Mouse (Mus musculus): Measurements from ENCODE around the gene Cab39.

The Cab39 gene

DNA sequence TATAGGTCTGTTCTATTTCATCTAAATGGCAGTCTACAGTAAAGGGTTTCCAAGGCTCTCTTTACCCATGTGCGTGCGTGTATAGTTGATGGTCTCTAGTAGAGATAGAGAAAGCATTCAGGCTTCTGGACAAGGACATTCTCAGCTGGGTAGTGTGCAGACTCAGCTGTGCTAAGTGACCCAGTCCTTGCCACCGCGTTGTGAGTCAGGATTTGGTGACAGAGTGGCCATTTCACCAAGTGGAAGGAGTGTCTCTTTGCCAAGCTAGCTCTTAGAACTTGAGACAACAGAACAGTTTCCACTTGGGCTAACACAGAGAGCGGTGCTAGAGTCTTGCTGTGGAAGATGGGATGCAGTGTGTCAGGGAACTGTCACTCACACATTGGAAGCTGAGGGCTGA is 57.6 kb downstream of the Cab39 start:
- DNase-seq = no peak

DNA sequence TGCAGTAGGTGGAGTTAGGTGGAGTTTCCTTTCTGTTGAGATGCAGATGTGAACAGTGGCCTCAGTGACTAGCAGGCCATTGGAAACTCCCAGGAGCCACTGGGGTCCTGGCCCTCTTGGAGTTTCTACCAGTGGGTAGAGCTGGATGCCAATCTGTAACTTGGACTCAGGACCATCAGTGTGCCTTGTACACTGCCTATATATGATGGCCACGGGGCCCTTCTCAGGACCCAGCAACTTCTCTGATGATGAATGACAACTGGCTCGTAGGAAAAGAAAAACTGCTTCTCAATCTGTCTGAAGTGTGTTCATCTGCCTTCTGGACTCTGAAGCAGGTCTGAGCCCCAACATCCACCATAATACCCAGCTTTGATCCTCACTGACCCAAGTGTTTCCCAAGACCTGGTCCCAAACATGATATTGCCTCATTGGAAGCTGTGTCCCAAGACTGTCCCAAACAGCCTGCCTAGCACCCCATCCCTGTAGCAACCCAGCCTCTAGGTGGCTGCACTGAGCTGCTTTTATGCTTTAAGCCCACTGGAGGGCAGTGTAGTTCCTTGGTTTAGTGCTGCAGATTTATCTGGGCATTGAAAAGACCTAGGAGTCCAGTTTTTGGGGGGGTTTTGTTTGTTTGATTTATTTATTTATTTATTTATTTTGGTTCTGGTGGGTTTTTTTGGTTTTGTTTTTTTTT is 59.9 kb downstream of the Cab39 start:
- peak; percentile 74 to 81 for DNase-seq

DNA sequence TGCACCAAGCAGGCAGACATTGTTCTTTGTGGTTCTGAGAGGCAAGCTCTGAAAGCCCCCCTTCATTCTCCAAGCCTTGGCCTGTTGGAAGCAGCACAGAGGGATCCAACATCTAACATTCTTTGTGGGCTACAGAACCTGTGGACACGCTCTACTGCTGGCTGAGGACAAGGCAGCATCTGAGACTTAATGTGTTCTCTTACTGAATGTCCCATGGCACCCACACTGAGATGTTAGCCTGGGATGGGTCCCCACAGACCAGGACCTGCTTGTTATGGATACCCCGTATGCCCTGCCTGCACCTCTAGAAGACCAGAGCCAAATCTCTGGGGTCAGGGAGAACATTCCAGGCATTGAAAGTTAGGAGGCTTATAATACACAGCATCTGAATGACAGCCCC is 60.6 kb downstream of the Cab39 start:
- DNase-seq = no peak

DNA sequence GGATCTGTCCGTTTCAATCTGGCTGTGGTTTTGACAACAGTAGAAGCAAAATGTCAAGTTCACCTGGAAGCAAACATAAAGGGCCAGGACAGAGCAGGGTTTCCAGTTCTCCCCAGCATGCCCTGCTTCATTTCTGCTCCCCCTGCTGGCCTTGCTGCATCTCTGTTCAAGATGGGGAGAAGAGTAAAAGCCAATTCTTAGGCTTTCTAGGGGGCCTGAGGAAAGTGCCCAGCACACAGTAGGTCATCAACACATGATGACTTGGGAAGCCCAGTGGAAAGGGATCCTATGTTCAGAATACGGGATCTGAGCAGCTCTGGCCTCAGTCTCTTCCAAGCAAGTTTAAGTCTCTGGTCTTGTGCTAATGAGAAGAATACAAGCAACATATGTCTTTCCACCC is 61.2 kb downstream of the Cab39 start:
- DNase-seq = no peak

DNA sequence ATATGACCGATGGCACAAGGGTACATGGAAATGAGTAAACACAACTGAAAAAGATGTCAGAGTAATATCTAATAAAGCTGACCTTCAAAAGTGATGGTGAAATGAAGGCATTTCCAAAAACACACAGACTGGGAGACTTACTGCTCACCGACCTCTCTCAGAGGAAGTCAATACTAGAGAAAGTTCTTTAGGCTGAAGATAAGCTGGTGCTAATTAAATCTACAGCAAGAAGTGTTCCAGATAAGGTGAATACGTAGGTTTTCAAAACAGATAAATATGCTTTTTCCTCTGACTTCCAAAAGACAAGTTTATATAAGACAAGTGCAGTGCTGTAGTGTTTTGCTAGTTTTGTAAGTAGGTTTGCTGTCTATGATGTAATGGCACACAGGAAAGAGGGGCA is 63.0 kb downstream of the Cab39 start:
- DNase-seq = no peak

DNA sequence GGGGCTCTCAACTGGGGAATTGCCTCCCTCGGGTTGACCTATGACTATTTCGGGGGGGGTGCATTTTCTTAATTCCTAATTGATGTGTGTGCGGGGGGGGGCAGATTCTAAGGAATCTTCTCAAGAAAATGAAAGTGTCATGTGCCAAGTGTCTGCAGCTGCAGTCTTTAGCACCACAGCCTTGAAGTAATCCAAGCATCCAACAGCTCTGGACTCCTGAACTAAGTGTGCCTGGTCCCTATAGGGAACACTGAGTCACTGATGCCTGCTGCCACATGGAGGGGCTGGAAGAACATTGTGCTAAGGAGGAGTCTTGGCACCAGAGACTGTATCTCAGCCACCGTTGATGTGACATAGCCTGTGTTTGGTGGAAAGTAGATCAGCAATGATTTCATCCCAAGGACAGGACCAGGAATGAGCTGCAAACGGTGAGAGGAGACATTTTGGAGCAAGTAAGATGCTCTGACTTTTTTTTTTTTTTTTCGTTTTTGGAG is 64.1 kb downstream of the Cab39 start:
- no peak for DNase-seq

DNA sequence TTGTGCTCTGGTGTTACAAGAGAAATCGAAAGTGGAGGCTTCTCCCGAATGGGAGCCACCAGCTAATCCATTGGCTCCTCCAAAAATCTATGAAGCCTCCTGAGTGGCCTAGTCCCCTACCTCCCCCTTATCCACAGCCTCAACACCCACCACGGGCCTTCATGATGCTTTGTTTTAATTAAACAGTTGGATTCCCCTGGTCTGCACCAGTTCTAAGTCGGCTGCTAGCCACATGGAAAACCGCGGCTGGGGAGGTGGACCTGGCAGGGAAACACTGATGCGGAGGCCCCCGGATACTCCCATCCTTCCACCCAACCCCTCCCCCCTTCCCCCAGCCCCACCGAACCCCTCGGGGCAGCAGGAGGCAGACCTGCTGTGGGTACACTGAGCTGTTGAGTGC is 71.1 kb downstream of the Cab39 start:
- peak in 1 of 2 experiments; percentile 31 for DNase-seq

DNA sequence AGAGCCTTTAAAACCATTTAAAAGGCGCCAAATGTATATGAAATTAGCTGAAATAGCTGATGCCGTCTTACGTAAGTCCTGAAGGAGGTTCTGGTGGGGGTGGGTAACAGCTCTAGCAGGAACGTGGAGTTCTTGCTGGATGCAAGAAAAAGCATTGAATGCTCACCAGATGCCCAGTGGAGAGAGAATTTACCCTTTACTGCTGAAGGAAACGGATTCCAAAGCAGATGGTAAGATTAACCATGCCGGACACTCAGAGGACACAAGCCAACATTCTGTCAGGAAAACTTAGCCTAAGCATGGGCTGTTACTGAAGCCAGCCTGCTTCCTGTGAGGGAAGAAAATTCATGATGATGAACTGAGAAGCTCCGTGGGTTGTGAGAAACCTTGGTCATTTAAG is 76.8 kb downstream of the Cab39 start:
- peak in 1 of 2 experiments; percentile 43 for DNase-seq

DNA sequence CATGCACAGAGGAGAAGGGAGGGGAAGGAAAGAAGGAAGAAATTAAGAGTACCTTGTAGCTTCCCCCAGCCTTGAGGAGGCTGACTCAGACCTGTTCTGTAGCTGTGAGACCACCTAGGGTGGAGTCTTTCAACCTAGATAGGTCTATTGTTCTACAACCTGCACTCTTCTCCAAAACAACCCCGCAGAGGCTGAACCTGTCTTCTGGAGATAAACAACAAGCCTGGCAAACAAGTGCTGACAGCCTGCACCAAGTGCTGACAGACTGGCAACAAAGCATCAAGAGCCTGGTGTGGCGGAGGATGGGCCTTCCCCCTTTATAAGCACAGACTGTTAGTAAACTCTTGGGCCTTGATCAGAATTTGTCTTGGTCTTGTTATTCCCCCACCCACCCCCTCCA is 77.3 kb downstream of the Cab39 start:
- DNase-seq = peak in 1 of 2 experiments; percentile 21

DNA sequence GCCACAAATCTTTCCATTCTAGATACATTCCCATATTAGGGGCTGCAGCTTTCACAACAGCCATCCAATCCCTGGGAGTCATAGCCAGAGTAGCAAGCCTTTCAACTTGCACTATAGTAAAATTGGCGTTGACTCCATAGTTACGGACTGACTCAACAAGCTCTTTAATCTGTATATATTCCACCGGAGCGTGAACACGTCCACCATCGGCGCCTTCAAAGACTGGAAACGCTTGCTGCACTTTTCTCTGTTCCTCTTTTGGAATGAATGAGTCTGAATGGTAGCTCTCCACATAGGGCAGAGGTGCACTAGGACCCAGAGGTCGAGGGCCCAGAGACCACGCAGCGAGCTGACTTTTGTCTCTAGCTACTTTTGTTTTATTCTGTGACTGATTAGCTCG is 88.8 kb downstream of the Cab39 start:
- DNase-seq = no peak

DNA sequence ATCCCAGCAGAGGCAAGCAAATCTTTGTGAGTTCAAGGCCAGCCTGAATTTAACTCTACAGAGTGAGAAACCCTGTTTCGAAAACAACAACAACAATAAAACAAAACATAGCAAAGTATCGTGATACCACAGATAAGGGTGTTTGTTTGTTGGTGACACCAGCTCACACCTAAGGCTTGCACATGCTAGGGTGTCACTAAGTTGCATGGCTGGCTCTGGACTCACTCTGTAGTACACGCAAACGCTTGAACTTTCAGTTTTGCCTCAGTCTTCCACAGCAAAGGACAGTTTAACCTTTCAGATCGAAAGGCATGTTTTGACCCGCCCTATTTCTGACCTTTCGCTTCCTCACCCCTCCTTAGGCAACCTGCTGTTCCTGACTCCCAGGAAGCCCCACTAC is 94.0 kb downstream of the Cab39 start:
- no peak for DNase-seq

DNA sequence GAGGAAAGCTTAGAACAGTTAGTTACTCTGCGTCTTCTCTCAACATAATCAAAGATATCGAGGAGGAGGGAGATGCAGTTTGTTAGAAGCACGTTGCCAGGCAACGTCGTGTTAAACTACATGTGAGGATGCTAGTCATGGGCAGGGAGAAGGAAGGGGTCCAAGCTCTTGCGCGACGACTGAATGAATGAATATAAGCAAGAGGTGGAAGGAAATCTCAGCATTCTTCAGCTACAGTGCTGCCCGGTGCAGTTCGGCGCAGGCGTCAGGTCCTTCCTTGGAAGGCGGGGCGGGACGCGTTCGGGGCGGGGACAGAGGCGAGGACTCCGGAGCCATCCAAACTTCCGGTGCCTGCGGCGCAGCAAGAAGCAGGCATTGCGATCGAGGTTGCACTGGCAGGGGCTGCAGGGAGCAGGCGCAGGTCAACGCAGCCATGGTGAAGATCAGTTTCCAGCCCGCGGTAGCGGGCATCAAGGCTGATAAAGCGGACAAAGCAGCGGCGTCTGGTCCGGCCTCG is 101.0 kb downstream of the Cab39 start, which contains the start of gene Itm2c:
Itm2c (plus strand) TSS at position 51 of the 517 bp plus-strand sequence.
- peak; percentile 90 to 94 for DNase-seq

DNA sequence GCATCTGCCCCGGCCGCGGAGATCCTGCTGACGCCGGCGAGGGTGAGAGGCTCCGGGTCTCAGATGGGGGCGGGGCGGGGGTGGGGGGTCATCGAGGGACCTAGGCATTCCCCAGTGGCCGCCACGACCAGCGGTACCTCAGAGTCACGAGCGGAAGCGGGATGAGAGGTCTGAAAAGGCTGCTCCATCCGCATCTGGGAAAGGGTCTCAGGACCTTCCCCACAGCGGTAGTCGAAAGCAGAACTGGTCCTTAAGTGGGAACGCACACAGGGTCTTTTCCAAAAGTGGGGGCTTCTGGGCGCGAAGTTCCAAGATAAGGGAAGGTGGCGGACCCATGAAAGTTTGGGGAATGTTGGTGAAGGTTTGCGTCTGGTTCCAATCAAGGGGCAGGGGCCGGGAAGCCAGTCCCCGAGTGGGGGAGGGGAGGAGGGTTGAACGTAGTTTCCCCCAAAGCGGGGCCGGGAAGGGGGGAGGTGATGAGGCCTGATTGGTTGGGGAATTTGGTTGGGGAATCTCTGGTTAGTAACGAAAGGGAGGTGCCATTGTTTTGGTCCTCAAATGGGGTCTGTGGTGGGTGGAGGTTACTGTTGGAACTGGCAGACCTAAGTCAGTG is 101.6 kb downstream of the Cab39 start:
- DNase-seq = peak; percentile 48 to 63

DNA sequence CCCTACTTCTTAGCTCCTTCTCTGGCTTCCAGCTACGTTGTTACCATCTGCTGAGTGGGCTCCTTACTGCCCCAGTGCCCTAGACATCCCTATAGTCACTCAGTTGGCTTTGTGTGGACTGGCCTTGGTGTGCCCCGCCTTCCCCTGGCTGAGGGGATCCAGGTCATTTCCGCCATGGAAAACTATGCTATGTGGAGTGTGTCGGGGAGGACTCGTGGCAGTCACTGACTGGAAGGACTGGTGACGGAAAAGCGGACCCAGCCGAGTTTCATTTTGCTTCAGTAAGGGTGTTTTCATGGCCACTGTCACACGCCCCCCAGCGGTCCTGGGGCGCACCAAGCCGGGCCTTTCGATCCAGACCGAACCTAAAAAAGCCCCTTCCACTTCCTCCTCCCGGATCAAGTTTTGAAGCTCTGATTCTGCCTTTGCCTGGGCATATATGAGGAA is 102.2 kb downstream of the Cab39 start:
- peak; percentile 67 to 77 for DNase-seq

DNA sequence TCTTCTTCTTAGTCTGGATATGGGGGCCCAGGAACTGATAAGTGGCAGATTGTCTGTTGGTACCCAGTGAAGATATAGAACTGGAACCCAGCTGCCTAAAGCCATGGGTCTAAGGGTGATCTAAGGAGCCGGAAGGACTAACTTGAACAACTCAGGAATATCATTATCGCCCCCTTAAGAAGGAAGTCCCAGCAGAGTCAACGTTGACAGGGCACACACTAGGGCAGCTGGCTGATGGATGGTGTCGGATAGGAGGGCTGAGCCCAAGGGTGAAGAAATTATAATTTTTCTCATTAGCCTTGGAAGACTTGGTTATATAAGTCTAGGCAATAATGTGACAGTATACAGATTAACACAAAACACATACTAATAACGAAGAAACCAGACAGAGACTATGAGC is 102.9 kb downstream of the Cab39 start:
- no peak for DNase-seq

DNA sequence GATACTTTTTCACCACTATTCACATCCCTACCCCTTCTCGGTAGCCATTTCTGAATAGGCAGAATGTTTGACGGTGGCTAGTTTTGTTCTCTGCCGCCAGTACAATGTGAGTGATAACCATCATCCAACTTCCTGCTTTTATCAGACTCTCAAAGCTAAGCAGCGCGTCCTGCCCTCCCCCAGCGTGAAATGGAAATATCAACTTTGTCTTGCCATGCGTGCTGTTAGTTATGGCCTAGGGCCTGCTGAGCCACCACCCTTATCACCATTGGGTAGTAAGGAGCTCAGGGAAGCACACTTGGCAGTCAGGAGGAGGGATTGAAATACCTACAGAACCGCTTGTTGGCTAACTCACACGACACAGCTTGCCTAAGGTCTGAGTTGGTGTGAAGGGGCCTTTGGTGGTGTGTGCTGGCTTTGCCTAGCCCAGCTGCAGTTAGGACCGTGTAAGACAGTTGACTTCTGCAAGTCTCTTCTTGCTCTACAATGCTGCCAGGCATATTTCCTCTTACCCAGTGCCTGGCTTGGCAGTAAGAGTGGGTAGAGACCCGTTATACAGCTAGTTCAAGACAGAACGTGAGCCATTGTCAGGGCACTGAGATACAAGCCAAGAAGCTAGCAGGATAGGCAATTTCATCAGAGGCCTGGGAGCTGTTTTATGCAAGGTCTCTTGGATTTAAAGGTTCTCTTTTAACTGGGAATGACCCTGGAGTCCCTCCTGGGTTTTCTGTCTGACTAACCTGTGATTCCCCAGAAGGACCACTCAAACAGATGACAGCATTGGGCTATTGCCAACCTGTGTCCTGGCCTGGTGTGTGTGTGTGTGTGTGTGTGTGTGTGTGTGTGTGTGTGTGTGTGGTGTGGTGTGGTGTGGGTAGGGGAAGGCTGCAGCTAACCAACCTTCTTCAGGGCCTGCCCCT is 103.8 kb downstream of the Cab39 start:
- DNase-seq = peak; percentile 26 to 38

DNA sequence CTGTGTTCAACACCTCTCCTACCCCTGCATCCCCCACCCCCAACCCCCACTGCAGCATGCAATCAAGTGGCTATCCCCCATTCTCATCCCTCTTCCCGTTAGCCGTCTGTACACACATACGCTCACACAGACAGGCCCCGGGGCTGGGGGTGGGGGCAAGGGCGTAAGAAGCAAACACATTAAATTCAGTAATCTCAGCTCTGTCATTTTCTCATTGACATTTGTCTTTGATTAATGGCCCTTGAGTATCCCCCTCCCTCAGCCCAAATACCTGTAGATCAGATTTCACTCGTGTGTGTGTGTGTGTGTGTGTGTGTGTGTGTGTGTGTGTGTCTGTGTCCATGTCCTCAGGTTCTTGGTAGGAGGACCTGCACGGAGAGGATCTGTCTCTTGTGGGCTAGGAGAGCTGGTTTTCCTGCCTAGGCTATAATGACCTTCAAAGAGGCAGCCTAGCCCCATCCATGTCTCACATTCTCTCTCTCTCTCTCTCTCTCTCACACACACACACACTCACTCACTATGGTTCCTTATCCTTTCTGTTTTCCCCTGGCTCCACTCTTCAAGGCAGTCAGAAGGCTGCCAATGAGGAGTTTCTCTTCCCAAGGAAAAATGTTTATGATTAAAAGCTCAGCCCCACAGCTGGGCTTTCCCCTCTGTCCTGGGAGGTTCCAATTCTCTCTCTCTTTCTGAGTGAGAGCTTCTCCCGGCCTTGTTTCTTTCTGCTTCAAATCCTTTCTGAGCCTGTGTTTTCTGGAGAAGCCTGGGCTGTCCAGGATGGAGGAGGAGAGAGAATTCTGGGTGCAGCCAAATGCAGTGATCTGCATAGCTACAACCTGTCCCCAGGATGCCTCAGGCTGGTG is 104.9 kb downstream of the Cab39 start:
- peak in 1 of 2 experiments; percentile 76 for DNase-seq

DNA sequence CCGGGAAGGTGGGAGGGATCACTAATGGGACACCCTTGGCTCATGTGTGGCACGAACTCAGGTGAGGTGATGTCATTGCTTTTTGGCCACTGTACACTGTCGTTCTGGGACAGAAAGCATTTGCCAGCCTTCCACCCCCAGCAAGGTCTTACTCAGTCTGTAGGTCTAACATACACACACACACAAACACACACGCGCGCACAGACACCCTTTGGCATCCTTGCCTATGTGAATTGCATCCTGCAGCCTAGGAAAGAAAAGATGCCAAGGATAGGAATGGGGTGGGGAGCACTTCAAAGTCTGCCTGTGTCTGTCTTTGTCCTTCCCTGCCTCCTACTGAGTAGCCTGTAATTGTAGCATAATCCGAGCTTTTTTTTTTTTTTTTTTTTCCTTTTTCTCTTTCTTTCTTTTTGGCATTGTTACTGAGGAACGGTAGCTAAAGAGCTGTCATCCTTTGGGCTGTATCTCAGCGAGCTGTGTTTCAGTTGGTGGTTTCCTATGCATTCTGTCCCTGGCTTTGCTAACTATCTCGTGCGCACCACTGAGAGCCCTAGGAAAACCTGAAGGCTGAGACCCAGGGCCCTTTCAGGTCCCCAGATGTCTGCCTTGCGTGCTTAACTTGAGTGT is 105.6 kb downstream of the Cab39 start:
- peak in 1 of 2 experiments; percentile 79 for DNase-seq

DNA sequence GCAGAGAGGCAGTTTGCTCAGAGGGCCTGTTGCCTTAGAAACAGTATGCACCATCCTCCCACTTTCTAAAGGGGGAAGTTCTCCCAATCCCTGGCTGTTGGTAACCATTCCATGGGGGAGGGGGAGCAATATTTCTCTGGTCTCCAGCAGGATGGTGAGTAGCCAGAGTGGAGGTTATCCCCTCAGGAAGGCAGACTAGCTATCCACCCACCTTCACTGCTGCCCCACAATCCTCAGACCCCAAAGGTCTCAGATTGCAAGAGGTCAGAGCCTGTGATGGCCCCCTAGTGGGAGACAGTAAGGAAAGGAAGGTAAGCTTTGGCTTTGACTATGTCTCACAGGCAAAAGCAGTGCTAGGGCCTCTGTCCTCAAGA is 106.1 kb downstream of the Cab39 start:
- peak in 1 of 2 experiments; percentile 42 for DNase-seq

DNA sequence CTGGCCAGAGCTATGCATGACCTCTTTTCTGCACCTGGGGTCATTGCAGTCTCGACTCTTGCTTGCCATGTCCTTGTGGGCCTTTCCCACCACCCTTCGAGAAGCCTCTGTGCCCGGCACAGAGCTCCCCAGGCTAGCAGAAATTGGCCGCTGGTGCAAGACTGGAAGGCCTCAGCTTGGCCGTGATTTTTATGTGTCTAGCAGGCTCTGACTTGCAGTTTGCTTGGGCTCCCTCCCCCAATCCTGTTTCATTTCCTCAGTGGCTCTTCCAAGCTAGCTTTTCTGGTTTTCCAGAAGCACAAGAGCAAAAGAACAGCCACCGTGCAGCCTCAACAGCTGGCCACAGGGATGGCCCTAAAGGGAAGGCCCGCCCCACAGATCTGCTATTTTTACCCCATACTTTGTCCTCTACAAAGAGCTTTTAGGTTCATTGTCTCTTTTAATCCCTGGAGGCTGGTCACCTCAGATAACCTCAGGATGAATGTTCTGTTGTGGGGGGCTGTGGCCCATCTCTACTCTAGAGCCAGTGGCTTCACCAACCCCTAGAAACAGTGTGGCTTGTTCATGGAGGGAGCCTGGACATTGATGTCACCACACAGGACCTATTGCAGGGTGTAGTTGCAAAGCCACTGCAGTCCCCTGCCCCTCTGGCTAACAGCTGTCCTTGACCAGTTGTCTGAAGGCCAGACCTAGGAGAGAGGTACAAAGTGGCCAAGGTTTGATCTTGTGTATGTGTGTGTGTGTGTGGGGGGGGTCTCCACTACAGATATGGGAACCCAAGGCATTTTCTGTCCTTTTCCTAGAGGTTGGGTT is 107.5 kb downstream of the Cab39 start:
- peak in 1 of 2 experiments; percentile 28 for DNase-seq
